Mouse (Mus musculus) neutrophil, adult 5-6 weeks (primary cell): ENCODE data around the gene Trim54. TPM values are rescaled to one million over a fixed set of nuclear protein-coding genes. Genes with fewer than 3 reads are reported as not detected.
A peak's percentile ranks its signal among the peaks of the same experiment; 100 is the strongest.

Experiments used
- ATAC-seq: fragments of 151-379, 151-347 bp; 2 replicates; pipeline ENCODE4 v1.8.0; 2017; ENCODE audit warnings: mild to moderate bottlenecking, moderate TSS enrichment; ENCODE audit not compliant: insufficient number of reproducible peaks, poor library complexity, low FRiP score, severe bottlenecking; ENCODE audit errors: extremely low read depth
- total RNA-seq: library from RNA; stranded (forward); fragments of 200-1000 nt; gene quantifications from 2 replicates; pipeline ENCODE4 v1.2.3, GENCODE M21; 2017

Trim54 gene
- not detected in 2 replicates for total RNA-seq

- ATAC-seq = no peak
These were observed at the start of gene Trim54 for GRCm38 (mm10) chr5:31116354-31116753. Gene Trim54 (plus strand): TSS chr5:31116712.

DNA sequence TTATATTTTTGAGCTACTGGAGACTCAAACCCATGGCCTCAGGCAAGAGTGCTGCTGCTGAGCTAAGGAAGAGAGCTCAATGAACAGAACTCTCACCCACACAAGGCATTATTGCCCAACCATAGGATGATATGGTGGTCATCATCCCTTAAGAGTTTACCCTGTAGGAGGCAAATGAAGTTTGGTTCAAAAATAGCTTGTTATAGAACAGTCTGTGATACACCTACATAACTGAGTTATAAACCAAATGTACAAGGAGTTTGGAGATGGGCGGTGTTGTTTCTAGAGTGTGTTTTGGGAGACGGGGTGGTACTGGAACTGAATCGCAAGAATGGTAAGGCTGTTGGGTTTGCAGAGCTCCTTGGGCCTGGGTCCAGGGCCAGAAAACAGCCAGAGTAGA, 46.7 kb upstream of the Trim54 start:
- no peak for ATAC-seq

GRCm38 (mm10) chr5:31071059-31071458, 45.5 kb upstream of the Trim54 start:
- ATAC-seq = no peak

DNA sequence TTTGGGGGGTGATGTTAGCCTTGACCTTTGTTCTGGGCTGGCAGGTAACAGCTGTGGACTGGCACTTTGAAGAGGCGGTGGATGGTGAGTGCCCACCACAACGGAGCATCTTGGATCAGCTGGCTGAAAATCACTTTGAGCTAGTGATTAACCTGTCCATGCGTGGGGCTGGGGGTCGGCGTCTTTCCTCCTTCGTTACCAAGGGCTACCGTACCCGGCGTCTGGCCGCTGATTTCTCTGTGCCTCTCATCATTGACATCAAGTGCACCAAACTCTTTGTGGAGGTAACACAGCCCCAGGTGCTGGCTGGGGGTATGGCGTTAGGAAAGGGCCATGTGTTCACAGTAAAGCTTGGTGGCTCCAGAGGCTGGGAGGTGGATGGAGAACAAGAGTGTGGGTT, 44.7 kb upstream of the Trim54 start:
- no peak for ATAC-seq

DNA sequence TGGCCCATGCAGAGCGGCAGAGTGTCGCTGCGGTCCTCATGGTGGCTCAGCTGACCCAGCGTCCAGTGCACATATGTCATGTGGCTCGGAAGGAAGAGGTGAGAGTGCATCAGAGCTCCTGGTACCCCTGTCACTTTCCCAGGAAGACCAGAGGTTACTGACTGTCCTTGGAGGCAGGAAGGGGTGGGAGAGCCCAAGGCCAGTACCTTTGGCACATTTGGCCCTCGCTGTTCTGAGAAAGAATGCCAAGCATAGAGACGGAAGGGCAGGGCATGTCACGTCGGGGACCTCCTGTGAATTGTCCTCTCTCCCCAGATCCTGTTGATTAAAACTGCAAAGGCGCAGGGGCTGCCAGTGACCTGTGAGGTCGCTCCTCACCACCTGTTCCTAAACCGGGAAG, 43.3 kb upstream of the Trim54 start:
- ATAC-seq = no peak

- ATAC-seq = no peak
These were observed 40.2 kb upstream of the Trim54 start for GRCm38 (mm10) chr5:31076346-31076745.

DNA sequence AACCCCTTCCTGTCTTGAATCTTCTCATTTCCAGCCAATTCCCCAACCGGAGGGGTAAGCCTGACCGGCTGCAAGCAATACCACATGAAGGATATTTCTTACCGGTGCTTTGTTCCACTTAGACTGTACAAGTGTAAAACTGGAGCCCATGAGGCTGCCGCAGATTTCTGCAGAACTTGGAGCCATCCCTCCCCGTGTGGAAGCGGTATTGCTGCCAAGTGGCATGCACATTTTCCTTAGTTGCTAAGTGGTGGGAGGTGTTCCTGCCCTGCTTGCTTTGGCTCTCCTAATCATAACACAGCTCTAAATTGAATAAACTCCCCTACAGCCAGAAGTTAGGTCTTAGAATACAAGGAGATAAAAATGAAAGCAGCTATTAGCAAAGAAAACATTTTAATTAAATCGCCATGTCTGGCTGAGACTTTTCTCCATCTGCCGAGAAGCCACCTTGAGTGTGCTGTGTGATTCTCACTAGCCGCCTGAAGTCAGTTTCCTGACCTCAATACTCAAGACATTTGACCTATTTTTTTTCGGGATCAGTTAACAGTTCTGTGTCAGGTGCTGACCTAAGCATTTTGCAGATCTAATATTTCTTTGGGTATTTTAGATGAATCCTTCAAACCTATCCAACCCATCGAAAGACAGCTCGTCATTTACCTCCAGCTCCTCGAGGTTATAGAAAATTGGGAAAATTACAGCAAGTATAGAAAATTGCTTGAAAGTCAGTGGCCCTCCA, 36.3 kb upstream of the Trim54 start:
- no peak for ATAC-seq

DNA sequence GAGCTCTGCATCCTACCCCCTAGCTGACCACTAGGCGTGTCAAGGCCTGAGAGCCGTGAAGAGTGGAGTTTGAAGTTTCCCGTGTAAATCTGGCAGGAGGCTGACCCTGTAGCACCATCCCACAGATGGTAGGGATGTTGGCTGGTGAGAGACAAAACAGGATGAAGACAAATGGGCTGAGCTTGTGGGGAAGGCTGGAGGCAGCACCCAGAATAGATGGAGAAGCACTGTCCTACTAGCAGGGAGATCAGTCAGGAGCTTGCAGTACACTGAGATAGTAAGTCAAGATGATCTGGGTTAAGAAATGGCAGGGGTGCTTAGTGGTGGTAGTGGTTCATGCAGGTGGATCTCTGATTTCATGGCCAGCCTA, 35.7 kb upstream of the Trim54 start:
- ATAC-seq = no peak

GRCm38 (mm10) chr5:31081386-31081785, 35.1 kb upstream of the Trim54 start:
- ATAC-seq = 0 out of 2 replicates have a peak, but pooled peaks have one; percentile 23

DNA sequence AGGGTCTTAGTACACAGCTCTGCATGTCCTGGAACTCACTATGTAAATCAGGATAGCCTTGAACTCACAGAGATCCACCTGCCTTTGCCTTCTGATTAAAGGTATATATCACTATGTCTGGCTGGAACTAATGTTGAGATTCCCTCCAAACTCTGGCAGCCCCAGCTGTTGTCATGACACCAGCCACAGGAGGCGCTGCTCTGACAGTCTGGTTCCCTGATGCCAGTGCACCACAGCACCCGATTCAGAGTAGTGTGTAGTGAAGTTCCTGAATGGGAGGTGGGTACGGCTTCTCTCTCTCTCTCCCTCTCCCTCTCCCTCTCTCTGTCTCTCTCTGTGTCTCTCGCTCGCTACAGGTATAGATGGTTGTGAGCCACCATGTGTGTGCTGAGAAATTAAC, 34.2 kb upstream of the Trim54 start:
- ATAC-seq = peak; percentile 70

DNA sequence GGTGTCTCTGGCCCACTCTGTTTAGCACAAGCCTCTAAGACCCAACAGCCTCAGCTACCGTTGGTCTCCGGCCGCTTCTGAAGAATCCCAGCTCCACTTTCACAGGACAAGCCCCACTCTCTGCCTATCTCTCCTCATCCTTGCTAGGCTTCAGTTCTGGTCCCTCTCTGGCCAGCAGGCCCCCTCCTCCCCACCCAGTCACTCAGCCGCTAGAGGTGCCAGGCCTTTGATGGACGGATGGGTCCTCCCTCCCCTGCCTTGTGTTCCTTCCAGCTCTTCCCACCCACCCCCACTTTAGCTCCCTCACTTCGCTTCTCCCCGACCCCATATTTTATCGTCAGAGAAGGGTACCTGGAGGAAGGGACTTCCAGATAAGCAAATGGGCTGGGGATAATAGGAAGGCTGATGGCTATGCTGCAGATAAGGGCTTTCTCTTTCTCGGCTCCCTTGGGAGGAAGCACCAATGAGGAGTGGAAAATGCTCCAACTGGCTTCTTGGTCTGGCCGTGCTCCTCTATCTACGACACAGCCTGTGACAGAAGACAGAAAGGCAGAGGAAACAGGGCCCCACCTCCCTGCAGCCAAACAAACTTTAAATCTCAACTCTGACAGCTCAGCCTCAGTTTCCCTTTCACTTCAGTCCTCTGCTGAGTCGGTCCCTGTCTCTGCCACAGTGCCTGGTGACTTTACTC, 33.4 kb upstream of the Trim54 start:
- no peak for ATAC-seq

DNA sequence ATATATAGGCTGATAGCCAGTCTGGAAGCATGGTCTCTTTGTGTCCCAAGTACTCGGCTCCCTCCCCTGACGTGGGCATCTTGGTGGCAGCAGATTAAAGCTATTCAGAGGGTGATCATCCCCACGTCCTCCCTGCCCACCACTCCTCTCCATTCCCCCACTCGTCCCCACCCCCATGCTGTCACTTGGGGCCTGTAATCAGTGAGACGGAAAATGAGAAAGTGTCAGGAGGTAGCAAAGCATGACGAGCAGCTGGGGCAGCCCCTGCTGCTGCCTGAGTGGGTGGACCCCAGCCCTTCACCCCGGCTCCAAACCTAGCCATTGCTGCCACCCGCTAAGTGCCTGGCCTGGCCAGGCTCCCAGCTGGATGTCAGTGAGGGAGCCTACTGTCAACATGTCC, 32.6 kb upstream of the Trim54 start:
- ATAC-seq = peak; percentile 21; the same call in 1 of the 2 replicates

DNA sequence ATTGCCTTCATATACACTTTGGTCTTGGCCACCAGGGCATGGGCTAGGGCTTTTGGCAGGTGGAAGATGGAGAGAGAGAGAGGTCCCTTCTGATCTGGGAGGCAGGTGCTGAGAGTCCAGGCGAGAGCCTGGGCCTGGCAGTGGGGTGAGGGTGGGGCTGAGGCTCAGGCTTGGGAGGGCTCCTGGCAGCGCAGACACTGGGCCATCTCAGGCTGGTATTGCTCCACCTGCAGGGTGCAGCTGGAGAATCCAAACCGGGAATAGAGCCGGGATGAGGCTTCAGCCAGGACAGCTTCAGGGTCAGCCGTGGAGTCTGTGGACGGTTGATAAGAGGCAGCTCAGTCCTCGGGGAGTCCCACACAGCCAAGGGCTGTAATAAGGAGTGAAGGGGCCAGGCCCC, 29.9 kb upstream of the Trim54 start:
- ATAC-seq = no peak

DNA sequence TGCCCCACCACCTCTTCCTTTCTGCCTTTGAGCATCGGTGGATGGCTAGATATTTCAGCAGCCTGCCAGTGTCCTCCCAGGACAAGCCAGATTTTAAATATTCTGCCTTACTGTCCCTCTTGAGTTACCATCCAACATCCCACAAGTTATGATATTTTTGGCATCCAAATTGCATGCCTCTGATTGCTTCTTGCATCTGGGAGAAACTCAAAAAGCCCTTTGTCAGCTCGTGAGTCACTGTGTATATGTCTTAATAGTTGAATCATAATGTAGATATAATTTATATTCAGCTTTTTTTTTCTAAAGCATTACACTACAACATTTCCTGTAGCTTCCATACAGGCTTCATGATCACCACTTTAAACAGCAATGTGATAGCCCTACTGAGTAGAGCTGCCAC, 29.4 kb upstream of the Trim54 start:
- ATAC-seq = no peak

DNA sequence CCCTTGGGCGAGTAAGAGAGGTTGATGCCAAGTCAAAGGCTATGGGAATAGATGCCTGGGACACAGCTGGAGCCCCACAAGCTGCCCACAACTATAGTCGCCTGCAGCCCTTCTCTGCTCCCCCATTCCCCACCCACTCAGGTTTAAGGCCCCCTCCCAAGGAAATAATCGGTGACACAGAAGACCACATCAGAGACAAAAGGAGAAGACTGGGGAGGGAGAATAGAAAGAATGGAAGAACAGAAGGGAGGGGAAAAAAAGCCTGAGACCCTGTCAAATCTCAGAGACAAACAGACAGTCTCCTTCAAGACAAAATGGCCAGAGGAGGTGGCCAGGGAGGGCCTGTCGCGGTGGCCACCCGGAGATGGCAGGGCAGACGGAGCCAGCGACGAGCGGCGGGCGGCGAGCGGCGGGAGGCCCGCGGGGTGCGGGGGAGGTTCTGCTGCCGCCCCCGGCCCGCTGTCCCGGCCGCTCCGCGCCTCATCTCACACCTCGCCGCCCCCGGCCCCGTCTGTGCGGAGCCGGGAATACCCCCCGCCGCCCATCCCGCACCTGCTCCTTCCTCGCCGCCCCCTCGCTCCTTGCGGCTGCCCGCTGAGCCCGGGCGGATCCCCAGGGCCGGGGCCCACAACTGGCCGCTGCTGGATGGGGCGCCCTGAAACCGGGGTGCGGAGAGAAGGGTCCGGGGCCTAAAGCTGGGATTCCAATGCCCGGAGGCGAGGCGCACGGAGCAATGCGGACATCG, 24.1 kb upstream of the Trim54 start:
- no peak for ATAC-seq

DNA sequence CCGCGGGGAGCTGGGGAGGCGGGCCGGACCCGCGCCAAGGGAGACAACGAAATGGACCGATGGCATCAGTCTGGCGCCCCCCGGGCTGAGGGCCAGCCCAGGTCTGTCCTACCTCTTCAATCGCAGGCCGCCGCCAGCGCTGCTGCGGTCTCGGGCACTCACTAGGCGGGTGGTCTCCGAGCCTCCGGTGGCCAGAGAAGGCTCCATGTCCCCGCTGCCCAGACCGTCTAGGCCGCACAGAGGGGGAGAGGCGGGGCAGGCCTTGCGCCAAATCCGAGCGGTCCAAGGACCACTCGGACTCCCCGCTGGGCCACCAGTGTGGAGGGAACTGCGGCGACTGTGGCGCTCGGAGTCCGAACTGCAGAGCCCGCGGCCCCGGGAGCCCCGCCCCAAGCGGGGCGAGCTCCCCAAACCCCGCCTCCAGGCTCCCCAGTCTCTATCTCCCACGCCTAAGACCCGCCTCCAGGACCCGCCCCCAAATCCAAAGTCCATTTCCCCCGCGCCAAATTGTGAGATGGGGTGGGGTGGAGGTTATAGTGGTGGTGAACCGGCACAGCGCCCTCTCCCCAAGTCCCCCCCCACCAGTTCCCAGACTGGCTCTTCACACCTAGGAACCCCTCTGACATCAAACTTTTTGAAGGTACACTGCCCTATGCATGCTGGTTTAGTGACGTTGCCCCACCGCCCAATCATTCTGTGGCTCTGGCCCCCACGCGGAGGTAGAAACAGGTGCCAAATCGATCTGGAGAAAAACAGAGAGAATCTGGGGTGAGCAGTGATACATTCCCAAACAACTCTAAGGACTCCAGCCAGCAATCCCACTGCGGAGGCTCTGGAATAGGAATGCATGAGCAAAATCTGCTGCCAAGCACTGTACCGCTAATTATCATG, 23.1 kb upstream of the Trim54 start:
- no peak for ATAC-seq

GRCm38 (mm10) chr5:31094100-31094798, 22.3 kb upstream of the Trim54 start:
- ATAC-seq = no peak
